Mouse (Mus musculus) hindbrain, embryonic 15.5 days (tissue): ENCODE data around the gene Nktr. TPM values are rescaled to one million over a fixed set of nuclear protein-coding genes. Genes with fewer than 3 reads are reported as not detected.

Experiments used
- ATAC-seq: fragments of 200-750 bp; cut with Nextera tagmentation; 2 replicates; pipeline ENCODE4 v1.8.0; 2017; ENCODE audit warnings: low read depth, moderate number of reproducible peaks, moderate TSS enrichment; ENCODE audit not compliant: low FRiP score
- H3K27ac ChIP-seq: fragments of 300-500 bp; sonication (generic); replicated peaks from 2 replicates; pipeline ENCODE4 v1.5.1; 2015; ENCODE audit warnings: mild to moderate bottlenecking, inconsistent platforms
- H3K27me3 ChIP-seq: fragments of 300-500 bp; sonication (generic); 2 replicates; pipeline ENCODE4 v1.6.1; 2015; ENCODE audit warnings: control low read depth, inconsistent platforms
- H3K36me3 ChIP-seq: fragments of 300-500 bp; sonication (generic); 2 replicates; pipeline ENCODE4 v1.6.1; 2015; ENCODE audit warnings: control low read depth, inconsistent platforms
- H3K4me1 ChIP-seq: fragments of 300-500 bp; sonication (generic); replicated peaks from 2 replicates; pipeline ENCODE4 v1.6.1; 2015; ENCODE audit warnings: control low read depth, inconsistent platforms
- H3K4me2 ChIP-seq: fragments of 300-500 bp; sonication (generic); 2 replicates; pipeline ENCODE4 v1.6.1; 2015; ENCODE audit warnings: moderate library complexity, mild to moderate bottlenecking, inconsistent platforms
- H3K4me3 ChIP-seq: fragments of 300-500 bp; sonication (generic); 2 replicates; pipeline ENCODE4 v1.5.1; 2015; ENCODE audit warnings: mild to moderate bottlenecking, inconsistent platforms
- H3K9ac ChIP-seq: fragments of 300-500 bp; sonication (generic); 2 replicates; pipeline ENCODE4 v1.6.1; 2015; ENCODE audit warnings: inconsistent platforms
- H3K9me3 ChIP-seq: fragments of 300-500 bp; sonication (generic); 2 replicates; pipeline ENCODE4 v1.6.1; 2016; ENCODE audit warnings: control low read depth, inconsistent platforms
- WGBS: fragments of 180-500 bp; shearing (Covaris S2); methylation state at CpG from one replicate; pipeline ENCODE4 v1.1.7; 2015; 5-methylcytosine and 5-hydroxymethylcytosine counted together
- polyA plus RNA-seq: library from polyadenylated mRNA; unstranded; fragments of >200 nt; fragmentation: Nextera tagmentation; extraction: Ambion mirVana; gene quantifications from 2 replicates; pipeline ENCODE4 v1.2.1, GENCODE M21; 2015

The Nktr gene
- polyA plus RNA-seq = 45.0 and 53.8 TPM in 2 replicates

- under 1% methylated on average over 43 of the region's 61 CpGs for WGBS
- Histone ChIP-seq H3K9me3 (no peaks in the 10 kb centered on the region), H3K36me3 (no peaks in the 10 kb centered on the region), H3K9ac (peak within 1 kb of the TSS; percentile 80), H3K4me1 (peaks cover 20% of the 10 kb centered on the region), H3K27ac (peak within 1 kb of the TSS; percentile 92), H3K4me2 (peak within 1 kb of the TSS; percentile 91), H3K27me3 (no peaks in the 10 kb centered on the region), H3K4me3 (peak within 1 kb of the TSS; percentile 65)
- ATAC-seq = peak; percentile 99
Observed at GRCm38 (mm10) chr9:121718792-121719318, at the start of gene Nktr. TSS of gene Nktr (plus strand) at chr9:121719169.

- H3K36me3 ChIP-seq = no peaks in the 10 kb centered on the region
- ATAC-seq = peak; percentile 68
- WGBS = 1% methylated on average over 28 of the region's 28 CpGs
- H3K4me2 ChIP-seq = peak overlapping the region; percentile 71
- peak overlapping the region; percentile 39 for H3K4me3 ChIP-seq
- H3K9me3 ChIP-seq = no peaks in the 10 kb centered on the region
- peaks cover 21% of the 10 kb centered on the region for H3K4me1 ChIP-seq
- H3K27me3 ChIP-seq = no peaks in the 10 kb centered on the region
- H3K9ac ChIP-seq = peak overlapping the region; percentile 36
- H3K27ac ChIP-seq = no peak overlapping the region
Observed at GRCm38 (mm10) chr9:121669348-121669791, 49.6 kb upstream of the Nktr start.

GRCm38 (mm10) chr9:121671300-121671699 is 47.7 kb upstream of the Nktr start:
- Histone ChIP-seq H3K27me3 (no peaks in the 10 kb centered on the region), H3K9ac (no peak overlapping the region), H3K4me1 (peaks cover 21% of the 10 kb centered on the region), H3K4me2 (no peak overlapping the region), H3K27ac (no peak overlapping the region), H3K9me3 (no peaks in the 10 kb centered on the region), H3K36me3 (no peaks in the 10 kb centered on the region), H3K4me3 (no peak overlapping the region)
- ATAC-seq = no peak
- whole genome bisulfite sequencing = 18% methylated on average over 7 of the region's 7 CpGs

- WGBS = 58% methylated on average over 5 of the region's 5 CpGs
- ATAC-seq = no peak
- no peak overlapping the region for H3K4me3 ChIP-seq
Observed at GRCm38 (mm10) chr9:121672311-121672710, 46.7 kb upstream of the Nktr start.

GRCm38 (mm10) chr9:121673716-121674115 is 45.3 kb upstream of the Nktr start:
- Histone ChIP-seq H3K36me3 (no peaks in the 10 kb centered on the region), H3K4me1 (peaks cover 11% of the 10 kb centered on the region), H3K9me3 (no peaks in the 10 kb centered on the region), H3K9ac (no peak overlapping the region), H3K27me3 (no peaks in the 10 kb centered on the region), H3K4me2 (no peak overlapping the region), H3K27ac (no peak overlapping the region), H3K4me3 (no peak overlapping the region)
- WGBS = 88% methylated on average over 5 of the region's 5 CpGs
- ATAC-seq = no peak

More at GRCm38 (mm10) chr9:121672311-121672710, 46.7 kb upstream of the Nktr start:
- H3K9me3 ChIP-seq = no peaks in the 10 kb centered on the region
- no peaks in the 10 kb centered on the region for H3K36me3 ChIP-seq
- H3K4me2 ChIP-seq = no peak overlapping the region
- H3K9ac ChIP-seq = no peak overlapping the region
- H3K27ac ChIP-seq = no peak overlapping the region
- no peaks in the 10 kb centered on the region for H3K27me3 ChIP-seq
- peaks cover 14% of the 10 kb centered on the region for H3K4me1 ChIP-seq

GRCm38 (mm10) chr9:121675011-121675410 is 44.0 kb upstream of the Nktr start:
- Histone ChIP-seq H3K4me2 (no peak overlapping the region), H3K4me1 (peaks cover 7% of the 10 kb centered on the region; the same call in 1 of the 2 replicates), H3K9ac (no peak overlapping the region), H3K27ac (no peak overlapping the region), H3K36me3 (no peaks in the 10 kb centered on the region), H3K9me3 (no peaks in the 10 kb centered on the region), H3K4me3 (no peak overlapping the region), H3K27me3 (no peaks in the 10 kb centered on the region)
- no peak for ATAC-seq
- WGBS = 88% methylated on average over 9 of the region's 9 CpGs

- H3K36me3 ChIP-seq = no peaks in the 10 kb centered on the region
- no peak overlapping the region for H3K9ac ChIP-seq
- H3K4me2 ChIP-seq = no peak overlapping the region
- WGBS = 87% methylated on average over 2 of the region's 2 CpGs
- no peaks in the 10 kb centered on the region for H3K9me3 ChIP-seq
- H3K4me1 ChIP-seq = peaks cover 5% of the 10 kb centered on the region; the same call in 1 of the 2 replicates
- ATAC-seq = no peak
- no peak overlapping the region for H3K27ac ChIP-seq
- no peak overlapping the region for H3K4me3 ChIP-seq
- no peaks in the 10 kb centered on the region for H3K27me3 ChIP-seq
Observed at GRCm38 (mm10) chr9:121675556-121675955, 43.4 kb upstream of the Nktr start.

- no peak for ATAC-seq
- H3K4me1 ChIP-seq = peaks cover 5% of the 10 kb centered on the region; the same call in 1 of the 2 replicates
- WGBS = 81% methylated on average over 4 of the region's 4 CpGs
Observed at GRCm38 (mm10) chr9:121677069-121677468, 41.9 kb upstream of the Nktr start.

GRCm38 (mm10) chr9:121677476-121677875 is 41.5 kb upstream of the Nktr start:
- no peak overlapping the region for H3K9ac ChIP-seq
- peaks cover 5% of the 10 kb centered on the region; the same call in 1 of the 2 replicates for H3K4me1 ChIP-seq
- WGBS = 75% methylated on average over 8 of the region's 8 CpGs
- H3K4me3 ChIP-seq = no peak overlapping the region
- H3K36me3 ChIP-seq = no peaks in the 10 kb centered on the region
- H3K4me2 ChIP-seq = no peak overlapping the region
- no peak for ATAC-seq
- H3K27me3 ChIP-seq = no peaks in the 10 kb centered on the region
- no peak overlapping the region for H3K27ac ChIP-seq
- H3K9me3 ChIP-seq = no peaks in the 10 kb centered on the region

More at GRCm38 (mm10) chr9:121677069-121677468, 41.9 kb upstream of the Nktr start:
- H3K4me2 ChIP-seq = no peak overlapping the region
- no peaks in the 10 kb centered on the region for H3K27me3 ChIP-seq
- no peaks in the 10 kb centered on the region for H3K36me3 ChIP-seq
- no peak overlapping the region for H3K27ac ChIP-seq
- no peak overlapping the region for H3K4me3 ChIP-seq
- no peak overlapping the region for H3K9ac ChIP-seq
- H3K9me3 ChIP-seq = no peaks in the 10 kb centered on the region

GRCm38 (mm10) chr9:121679549-121679948 is 39.4 kb upstream of the Nktr start:
- Histone ChIP-seq H3K4me2 (no peak overlapping the region), H3K4me3 (no peak overlapping the region), H3K4me1 (peaks cover 5% of the 10 kb centered on the region; the same call in 1 of the 2 replicates), H3K27ac (no peak overlapping the region), H3K9me3 (no peaks in the 10 kb centered on the region), H3K27me3 (no peaks in the 10 kb centered on the region), H3K36me3 (peaks cover 13% of the 10 kb centered on the region), H3K9ac (no peak overlapping the region)
- 20% methylated on average over 6 of the region's 6 CpGs for WGBS
- peak; percentile 69 for ATAC-seq

GRCm38 (mm10) chr9:121681191-121681590 is 37.8 kb upstream of the Nktr start:
- H3K27me3 ChIP-seq = no peaks in the 10 kb centered on the region
- no peak overlapping the region for H3K4me3 ChIP-seq
- H3K9ac ChIP-seq = no peak overlapping the region
- no peak overlapping the region for H3K27ac ChIP-seq
- 85% methylated on average over 8 of the region's 8 CpGs for WGBS
- H3K36me3 ChIP-seq = peaks cover 21% of the 10 kb centered on the region
- ATAC-seq = no peak
- H3K9me3 ChIP-seq = no peaks in the 10 kb centered on the region
- peaks cover 5% of the 10 kb centered on the region; the same call in 1 of the 2 replicates for H3K4me1 ChIP-seq
- H3K4me2 ChIP-seq = no peak overlapping the region

- no peak overlapping the region for H3K4me2 ChIP-seq
- no peak overlapping the region for H3K4me3 ChIP-seq
- peaks cover 26% of the 10 kb centered on the region for H3K36me3 ChIP-seq
- WGBS = 77% methylated on average over 18 of the region's 18 CpGs
- H3K9me3 ChIP-seq = no peaks in the 10 kb centered on the region
- H3K4me1 ChIP-seq = peaks cover 5% of the 10 kb centered on the region; the same call in 1 of the 2 replicates
- ATAC-seq = no peak
- no peak overlapping the region for H3K27ac ChIP-seq
- H3K27me3 ChIP-seq = no peaks in the 10 kb centered on the region
- no peak overlapping the region for H3K9ac ChIP-seq
Observed at GRCm38 (mm10) chr9:121682037-121682680, 36.8 kb upstream of the Nktr start.
